Mouse (Mus musculus): Measurements from ENCODE around the gene Hs3st4.

The Hs3st4 gene

GRCm38 (mm10) chr7:124141229-124141628, 158.6 kb downstream of the Hs3st4 start:
- peak; percentile 13 for DNase-seq

DNA sequence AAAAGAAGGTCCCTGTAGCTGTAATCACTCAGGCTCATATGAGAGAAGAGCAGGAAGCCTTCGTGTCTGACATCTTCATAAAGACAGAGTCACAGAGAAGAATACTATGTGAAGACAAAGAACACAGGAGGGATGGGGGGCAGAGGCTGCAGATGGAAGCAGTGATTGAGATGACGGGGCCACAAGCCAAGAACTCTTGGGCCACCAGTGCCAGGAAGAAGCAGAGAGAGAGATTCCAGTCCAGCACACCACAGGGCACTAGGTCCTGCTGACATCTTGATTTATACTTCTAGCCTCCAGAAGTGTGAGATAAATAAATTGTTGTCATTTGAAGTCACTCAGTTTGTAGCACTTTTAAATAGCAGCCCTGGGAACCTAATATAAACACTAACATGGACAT, 168.2 kb downstream of the Hs3st4 start:
- DNase-seq = no peak

GRCm38 (mm10) chr7:124163301-124163700, 180.6 kb downstream of the Hs3st4 start:
- DNase-seq = no peak

- no peak for DNase-seq
Measured at GRCm38 (mm10) chr7:124166229-124166628, 183.6 kb downstream of the Hs3st4 start.

DNA sequence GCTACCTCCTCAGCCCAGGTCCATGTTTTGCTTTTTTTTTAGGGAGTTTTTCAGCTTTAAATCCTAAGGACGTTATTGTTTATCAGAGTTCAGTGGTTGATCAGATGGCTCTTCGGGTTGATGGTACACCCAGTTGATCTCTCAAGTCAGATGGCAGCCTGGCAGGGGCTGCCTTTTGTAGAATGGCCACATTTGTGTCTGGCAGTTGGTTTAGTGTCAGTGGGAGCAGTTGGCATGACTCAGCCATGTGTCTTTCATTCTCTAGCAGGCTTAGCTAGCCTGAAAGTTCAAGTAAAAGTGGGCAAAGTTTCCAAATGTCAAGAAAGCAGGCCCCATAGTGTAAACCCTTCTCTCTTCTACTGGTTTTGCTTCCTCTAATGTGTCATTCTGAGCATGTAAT, 186.1 kb downstream of the Hs3st4 start:
- no peak for DNase-seq

DNA sequence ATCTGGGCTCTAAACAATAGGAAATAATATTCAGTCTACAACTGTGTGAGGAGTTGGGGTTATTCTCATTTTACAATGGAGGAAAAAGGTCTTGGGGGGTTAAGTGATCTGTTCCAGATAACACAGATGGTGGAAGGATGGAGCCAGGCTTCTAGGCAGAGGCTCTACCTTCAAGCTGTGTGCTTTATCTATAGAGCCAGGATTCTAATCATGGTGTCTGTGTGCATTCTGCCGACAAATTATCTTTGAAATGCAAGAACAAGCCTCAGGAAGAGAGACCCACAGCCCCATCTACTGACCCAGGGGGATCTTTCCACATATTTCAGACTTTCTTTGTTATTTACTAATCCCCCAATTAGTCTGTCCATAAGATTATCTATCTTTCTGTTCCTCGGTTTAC, 187.3 kb downstream of the Hs3st4 start:
- no peak for DNase-seq

DNA sequence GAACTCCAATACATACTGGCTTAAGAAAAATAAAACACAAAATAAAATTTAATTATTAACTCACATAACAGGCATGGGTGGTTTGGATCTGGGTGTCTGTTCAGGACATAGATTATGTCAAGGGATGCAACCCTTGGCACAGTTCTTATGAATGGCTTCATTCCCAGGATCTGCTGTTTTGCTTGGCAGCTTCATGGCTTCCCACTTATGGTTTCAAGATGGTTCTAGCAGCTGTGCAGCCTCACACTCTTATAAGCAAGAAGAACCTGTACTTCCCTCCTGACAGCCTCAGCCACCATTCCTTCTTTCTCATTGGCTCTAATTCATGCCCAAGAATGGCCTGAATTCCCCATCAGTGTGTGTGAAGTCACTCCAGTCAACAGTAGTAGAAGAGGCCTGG, 189.3 kb downstream of the Hs3st4 start:
- peak; percentile 49 for DNase-seq

DNA sequence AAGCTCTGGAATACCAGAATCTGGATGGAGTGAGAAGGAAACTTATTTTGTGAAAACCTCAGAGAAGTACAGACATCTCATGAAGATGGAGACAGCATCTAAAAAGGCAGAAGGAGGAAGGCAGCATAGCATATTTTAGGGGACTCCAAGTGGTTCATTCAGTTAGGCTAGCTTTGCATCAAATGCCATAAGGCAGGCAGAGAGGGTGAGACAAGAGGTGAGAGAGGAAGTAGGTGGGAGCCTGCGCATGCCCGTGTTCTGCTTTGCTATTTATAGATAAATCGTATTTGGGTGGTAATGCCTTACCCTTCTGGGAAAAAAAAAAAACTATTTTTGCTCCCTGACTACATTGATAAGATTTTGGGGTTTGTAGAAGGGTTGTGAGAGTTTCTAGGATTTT, 198.3 kb downstream of the Hs3st4 start:
- DNase-seq = no peak

GRCm38 (mm10) chr7:124184693-124185092, 202.0 kb downstream of the Hs3st4 start:
- peak; percentile 75 for DNase-seq

- DNase-seq = peak; percentile 10
Measured at GRCm38 (mm10) chr7:124198811-124199570, 216.3 kb downstream of the Hs3st4 start.

GRCm38 (mm10) chr7:124216921-124217320, 234.3 kb downstream of the Hs3st4 start:
- DNase-seq = no peak

- no peak for DNase-seq
Measured at GRCm38 (mm10) chr7:124220556-124220955, 237.9 kb downstream of the Hs3st4 start.

- DNase-seq = no peak
Measured at GRCm38 (mm10) chr7:124237896-124238670, 255.4 kb downstream of the Hs3st4 start.

GRCm38 (mm10) chr7:124239903-124240647, 257.4 kb downstream of the Hs3st4 start:
- no peak for DNase-seq

GRCm38 (mm10) chr7:124249838-124250237, 267.2 kb downstream of the Hs3st4 start:
- no peak for DNase-seq

DNA sequence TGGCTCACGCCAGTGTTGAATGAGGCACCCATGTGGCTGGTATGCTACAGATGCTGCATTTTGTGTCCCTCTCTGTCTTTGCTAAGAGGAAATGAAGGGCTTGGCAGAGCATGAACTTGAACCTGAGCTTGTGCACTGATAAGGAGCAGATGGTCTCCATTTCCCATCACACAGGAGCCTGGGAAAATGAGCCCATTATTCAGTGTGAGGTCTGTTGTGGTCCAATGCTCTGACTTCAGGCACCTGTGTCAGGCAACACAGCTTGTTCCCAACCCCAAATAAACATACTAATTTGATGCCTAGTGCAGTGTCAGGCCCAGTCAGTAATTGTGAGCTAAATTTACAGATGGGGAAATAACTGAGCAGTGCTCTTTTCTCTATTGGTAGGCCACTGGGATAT, 267.9 kb downstream of the Hs3st4 start:
- peak; percentile 5 for DNase-seq

GRCm38 (mm10) chr7:124258419-124258818, 275.8 kb downstream of the Hs3st4 start:
- DNase-seq = peak; percentile 51

DNA sequence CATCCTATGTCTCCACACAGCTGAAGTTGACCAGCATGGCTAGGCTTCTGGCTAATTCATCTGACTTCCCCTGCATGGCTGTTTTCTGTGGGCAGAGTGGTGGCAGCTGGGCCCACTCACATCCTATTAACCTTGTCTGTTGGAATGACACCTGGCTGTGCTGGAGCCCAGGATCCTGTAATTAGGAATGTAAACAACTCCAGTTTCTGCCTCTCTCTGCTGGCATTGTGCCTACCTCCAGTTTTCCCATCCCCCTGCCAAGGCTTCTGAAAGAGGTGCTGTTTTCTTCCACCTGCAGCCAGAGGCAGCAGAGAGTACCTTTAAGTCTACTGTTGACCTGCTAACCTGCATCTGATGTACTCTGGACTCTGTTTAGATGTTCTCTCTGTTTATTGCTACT, 288.1 kb downstream of the Hs3st4 start:
- peak; percentile 39 for DNase-seq

- DNase-seq = no peak
Measured at GRCm38 (mm10) chr7:124289873-124290272, 307.2 kb downstream of the Hs3st4 start.

- DNase-seq = no peak
Measured at GRCm38 (mm10) chr7:124319451-124319850, 336.8 kb downstream of the Hs3st4 start.

DNA sequence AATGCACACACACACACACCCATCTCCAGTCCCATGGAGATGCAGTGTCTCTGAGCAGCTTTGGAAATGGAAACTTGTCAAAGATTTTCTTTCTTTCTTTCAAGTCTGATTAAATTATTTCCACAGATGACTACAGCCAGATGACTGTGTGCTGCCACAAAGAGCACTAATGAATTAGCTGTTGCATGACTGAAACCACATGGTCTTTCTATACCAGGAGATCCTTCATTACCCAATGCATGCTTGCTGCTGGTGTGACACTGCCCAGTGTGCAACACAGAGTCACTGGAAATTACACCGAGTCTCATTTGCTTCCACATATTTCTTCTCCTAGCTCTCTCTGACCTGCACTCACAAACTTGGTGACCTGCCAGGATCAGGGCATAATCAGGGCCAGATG, 353.0 kb downstream of the Hs3st4 start:
- peak; percentile 12 for DNase-seq

DNA sequence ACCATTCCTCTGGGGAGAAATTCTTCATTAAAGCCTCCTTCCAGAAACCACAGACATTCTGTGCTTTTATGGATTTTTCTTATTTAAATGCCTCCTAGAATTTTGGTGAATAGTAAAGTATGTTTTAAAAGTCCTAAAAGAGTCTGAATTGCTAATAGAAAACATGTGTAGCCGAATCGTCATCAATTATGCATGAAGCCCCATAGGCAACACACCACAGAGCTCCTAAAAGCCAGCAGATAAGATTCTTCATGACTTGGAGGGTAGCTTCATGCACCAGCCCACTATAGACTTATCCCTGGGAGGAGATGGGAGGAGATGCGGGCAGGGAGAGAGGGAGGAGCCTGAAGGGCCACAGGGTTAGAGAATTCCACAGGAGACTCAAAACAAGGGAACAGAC, 358.8 kb downstream of the Hs3st4 start:
- no peak for DNase-seq

DNA sequence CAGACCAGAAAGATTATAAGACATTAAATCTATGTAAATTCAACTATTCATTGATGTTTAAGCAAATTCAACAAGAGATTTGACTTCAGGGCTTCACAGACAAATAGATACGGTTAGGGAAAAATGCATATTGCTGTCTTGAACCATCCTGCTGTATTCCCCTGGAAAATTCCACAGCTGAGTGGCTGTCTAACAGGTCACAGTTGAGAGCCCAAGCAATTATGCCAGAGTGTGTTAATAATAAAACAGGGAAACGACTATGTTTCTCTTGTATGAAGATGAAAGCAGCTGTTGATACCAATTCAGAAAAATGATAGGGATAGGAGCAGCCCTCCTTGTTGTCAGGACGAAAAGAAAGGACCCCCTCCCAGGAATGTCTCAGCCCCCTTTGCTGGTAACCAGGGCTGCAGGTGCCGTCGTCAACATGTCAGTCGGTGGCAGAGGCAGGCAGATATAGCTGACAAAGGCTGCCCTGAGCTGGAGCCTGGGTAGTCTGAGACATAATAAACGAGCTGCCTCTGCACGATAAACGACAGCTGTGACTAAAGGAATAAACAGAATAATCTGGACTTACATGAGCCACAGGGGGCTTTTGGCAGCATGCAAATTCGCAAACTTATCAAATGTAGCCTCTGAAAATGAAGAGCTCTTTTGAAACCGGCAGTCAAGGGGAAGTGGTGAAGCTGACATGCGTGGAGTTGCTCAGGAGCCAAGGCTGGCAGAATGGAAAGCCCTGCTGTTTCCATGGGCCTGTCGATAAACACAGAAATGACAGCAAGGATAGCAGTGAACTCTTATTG, 364.7 kb downstream of the Hs3st4 start:
- DNase-seq = peak; percentile 22

All from kidney, postnatal 10 days (tissue).